Mouse (Mus musculus) embryonic facial prominence, embryonic 13.5 days (tissue): ENCODE measurements around the gene Olfr449. TPM values are rescaled to one million over a fixed set of nuclear protein-coding genes. Genes with fewer than 3 reads are reported as not detected.

Experiments used
- ATAC-seq: fragments of 200-750 bp; cut with Nextera tagmentation; 2 replicates; pipeline ENCODE4 v1.8.0; 2017; ENCODE audit warnings: low read depth; ENCODE audit not compliant: insufficient number of reproducible peaks, insufficient read depth, low FRiP score, low TSS enrichment
- H3K27ac ChIP-seq: fragments of 300-500 bp; sonication (generic); 2 replicates; pipeline ENCODE4 v1.5.1; 2015; ENCODE audit warnings: moderate library complexity, mild to moderate bottlenecking, inconsistent platforms
- H3K27me3 ChIP-seq: fragments of 300-500 bp; sonication (generic); 2 replicates; pipeline ENCODE4 v1.6.1; 2015; ENCODE audit warnings: mild to moderate bottlenecking, inconsistent platforms
- H3K36me3 ChIP-seq: fragments of 300-500 bp; sonication (generic); 2 replicates; pipeline ENCODE4 v1.6.1; 2015; ENCODE audit warnings: mild to moderate bottlenecking, inconsistent platforms
- H3K4me1 ChIP-seq: fragments of 300-500 bp; sonication (generic); 2 replicates; pipeline ENCODE4 v1.6.1; 2015; ENCODE audit warnings: inconsistent platforms
- H3K4me2 ChIP-seq: fragments of 300-500 bp; sonication (generic); 2 replicates; pipeline ENCODE4 v1.6.1; 2015; ENCODE audit warnings: moderate library complexity, mild to moderate bottlenecking, inconsistent platforms
- H3K4me3 ChIP-seq: fragments of 300-500 bp; sonication (generic); 2 replicates; pipeline ENCODE4 v1.5.1; 2015; ENCODE audit warnings: mild to moderate bottlenecking, inconsistent platforms
- H3K9ac ChIP-seq: fragments of 300-500 bp; sonication (generic); 2 replicates; pipeline ENCODE4 v1.6.1; 2015; ENCODE audit warnings: mild to moderate bottlenecking, inconsistent platforms
- H3K9me3 ChIP-seq: fragments of 300-500 bp; sonication (generic); 2 replicates; pipeline ENCODE4 v1.6.1; 2016; ENCODE audit warnings: inconsistent platforms
- WGBS: fragments of 180-500 bp; shearing (Covaris S2); methylation state at CpG from one replicate; pipeline ENCODE4 v1.1.7; 2015; ENCODE audit warnings: mixed read lengths; 5-methylcytosine and 5-hydroxymethylcytosine counted together
- polyA plus RNA-seq: library from polyadenylated mRNA; unstranded; fragments of >200 nt; fragmentation: Nextera tagmentation; extraction: Ambion mirVana; gene quantifications from 2 replicates; pipeline ENCODE4 v1.2.1, GENCODE M21; 2015

Gene Olfr449
- not detected in 2 replicates for polyA plus RNA-seq

GRCm38 (mm10) chr6:42834084-42834483 is at the start of gene Olfr449:
TSS of gene Olfr449 (plus strand) at chr6:42834384.
- Histone ChIP-seq H3K27me3 (no peaks in the 10 kb centered on the region), H3K9ac (no peak within 1 kb of the TSS), H3K36me3 (no peaks in the 10 kb centered on the region), H3K4me1 (no peaks in the 10 kb centered on the region), H3K27ac (no peak within 1 kb of the TSS), H3K9me3 (no peaks in the 10 kb centered on the region), H3K4me3 (no peak within 1 kb of the TSS), H3K4me2 (no peak within 1 kb of the TSS)
- no peak for ATAC-seq

GRCm38 (mm10) chr6:42784793-42785192 is 49.4 kb upstream of the Olfr449 start, which contains the start of gene Olfr452:
TSS of gene Olfr452 (plus strand) at chr6:42785093.
- Histone ChIP-seq H3K9me3 (no peaks in the 10 kb centered on the region), H3K4me3 (no peak within 1 kb of the TSS), H3K4me1 (no peaks in the 10 kb centered on the region), H3K27me3 (no peaks in the 10 kb centered on the region), H3K4me2 (no peak within 1 kb of the TSS), H3K9ac (no peak within 1 kb of the TSS), H3K36me3 (no peaks in the 10 kb centered on the region), H3K27ac (no peak within 1 kb of the TSS)
- no peak for ATAC-seq

GRCm38 (mm10) chr6:42790247-42790948 is 43.8 kb upstream of the Olfr449 start:
- ATAC-seq = no peak
- H3K9me3 ChIP-seq = no peaks in the 10 kb centered on the region
- 38% methylated on average over 4 of the region's 4 CpGs for whole genome bisulfite sequencing
- H3K4me1 ChIP-seq = no peaks in the 10 kb centered on the region
- no peaks in the 10 kb centered on the region for H3K27me3 ChIP-seq
- H3K27ac ChIP-seq = no peak overlapping the region
- H3K4me3 ChIP-seq = no peak overlapping the region
- no peaks in the 10 kb centered on the region for H3K36me3 ChIP-seq
- no peak overlapping the region for H3K4me2 ChIP-seq
- no peak overlapping the region for H3K9ac ChIP-seq

GRCm38 (mm10) chr6:42790949-42791556 is 43.1 kb upstream of the Olfr449 start:
- H3K4me3 ChIP-seq = no peak overlapping the region
- H3K36me3 ChIP-seq = no peaks in the 10 kb centered on the region
- no peak overlapping the region for H3K27ac ChIP-seq
- no peaks in the 10 kb centered on the region for H3K4me1 ChIP-seq
- no peak overlapping the region for H3K4me2 ChIP-seq
- no peak for ATAC-seq
- H3K9me3 ChIP-seq = no peaks in the 10 kb centered on the region
- no peak overlapping the region for H3K9ac ChIP-seq
- no peaks in the 10 kb centered on the region for H3K27me3 ChIP-seq
- 80% methylated on average over 9 of the region's 9 CpGs for WGBS

GRCm38 (mm10) chr6:42794982-42795381 is 39.2 kb upstream of the Olfr449 start:
- WGBS = 94% methylated on average over 3 of the region's 3 CpGs
- no peak overlapping the region for H3K4me2 ChIP-seq
- H3K9ac ChIP-seq = no peak overlapping the region
- no peaks in the 10 kb centered on the region for H3K27me3 ChIP-seq
- H3K4me1 ChIP-seq = no peaks in the 10 kb centered on the region
- no peak overlapping the region for H3K27ac ChIP-seq
- H3K9me3 ChIP-seq = no peaks in the 10 kb centered on the region
- no peak overlapping the region for H3K4me3 ChIP-seq
- H3K36me3 ChIP-seq = no peaks in the 10 kb centered on the region
- no peak for ATAC-seq

GRCm38 (mm10) chr6:42811639-42812038 is 22.5 kb upstream of the Olfr449 start, which contains the start of gene Olfr450:
TSS of gene Olfr450 (plus strand) at chr6:42811939.
- Histone ChIP-seq H3K36me3 (no peaks in the 10 kb centered on the region), H3K27me3 (no peaks in the 10 kb centered on the region), H3K4me3 (no peak within 1 kb of the TSS), H3K27ac (no peak within 1 kb of the TSS), H3K4me1 (no peaks in the 10 kb centered on the region), H3K9me3 (no peaks in the 10 kb centered on the region), H3K4me2 (no peak within 1 kb of the TSS), H3K9ac (no peak within 1 kb of the TSS)
- no peak for ATAC-seq
- 68% methylated on average over 1 of the region's 1 CpGs for WGBS

GRCm38 (mm10) chr6:42860222-42860819 is 26.1 kb downstream of the Olfr449 start:
- ATAC-seq = no peak
- no peaks in the 10 kb centered on the region for H3K27me3 ChIP-seq
- 14% methylated on average over 4 of the region's 4 CpGs for WGBS

GRCm38 (mm10) chr6:42869695-42870094 is 35.5 kb downstream of the Olfr449 start:
- H3K9ac ChIP-seq = no peak overlapping the region
- ATAC-seq = no peak
- H3K4me3 ChIP-seq = no peak overlapping the region
- no peaks in the 10 kb centered on the region for H3K27me3 ChIP-seq
- no peaks in the 10 kb centered on the region for H3K9me3 ChIP-seq
- no peaks in the 10 kb centered on the region for H3K4me1 ChIP-seq
- no peaks in the 10 kb centered on the region for H3K36me3 ChIP-seq
- H3K27ac ChIP-seq = no peak overlapping the region
- no peak overlapping the region for H3K4me2 ChIP-seq
- 70% methylated on average over 3 of the region's 3 CpGs for WGBS

More at GRCm38 (mm10) chr6:42860222-42860819, 26.1 kb downstream of the Olfr449 start:
- Histone ChIP-seq H3K9ac (no peak overlapping the region), H3K4me2 (no peak overlapping the region), H3K9me3 (no peaks in the 10 kb centered on the region), H3K4me3 (no peak overlapping the region), H3K36me3 (no peaks in the 10 kb centered on the region), H3K27ac (no peak overlapping the region), H3K4me1 (no peaks in the 10 kb centered on the region)

GRCm38 (mm10) chr6:42876323-42876722 is 42.1 kb downstream of the Olfr449 start:
- no peak overlapping the region for H3K4me3 ChIP-seq
- H3K9me3 ChIP-seq = no peaks in the 10 kb centered on the region
- H3K27ac ChIP-seq = no peak overlapping the region
- no peaks in the 10 kb centered on the region for H3K27me3 ChIP-seq
- no peaks in the 10 kb centered on the region for H3K36me3 ChIP-seq
- no peak overlapping the region for H3K9ac ChIP-seq
- no peaks in the 10 kb centered on the region for H3K4me1 ChIP-seq
- ATAC-seq = no peak
- H3K4me2 ChIP-seq = no peak overlapping the region

Other genes with a start within 250 kb of the Olfr449 start
- not detected in 2 replicates for gene Tcaf3, start 236.7 kb upstream of the Olfr449 start, polyA plus RNA-seq
- 4.3 and 5.3 TPM in 2 replicates for gene Tcaf2, start 189.1 kb upstream of the Olfr449 start, polyA plus RNA-seq
- 75.6 and 81.9 TPM in 2 replicates for gene Tcaf1, start 124.3 kb upstream of the Olfr449 start, polyA plus RNA-seq
- gene Olfr453, start 95.0 kb upstream of the Olfr449 start, polyA plus RNA-seq = not detected in 2 replicates
- not detected in 2 replicates for gene Olfr38, start 78.0 kb upstream of the Olfr449 start, polyA plus RNA-seq
- not detected in 2 replicates for gene Olfr452, start 49.3 kb upstream of the Olfr449 start, polyA plus RNA-seq
- gene Olfr450, start 22.4 kb upstream of the Olfr449 start, polyA plus RNA-seq = not detected in 2 replicates
- not detected in 2 replicates for gene Olfr448, start 56.1 kb downstream of the Olfr449 start, polyA plus RNA-seq
- not detected in 2 replicates for gene Olfr447, start 74.5 kb downstream of the Olfr449 start, polyA plus RNA-seq
- gene Olfr446, start 87.0 kb downstream of the Olfr449 start, polyA plus RNA-seq = not detected in 2 replicates
- not detected in 2 replicates for gene Olfr444, start 114.7 kb downstream of the Olfr449 start, polyA plus RNA-seq